Mouse (Mus musculus) olfactory bulb, adult 2 months (tissue): Measurements from ENCODE around the gene Tldc2.

Experiments used
- CTCF ChIP-seq: fragments of 200-500 bp; IDR thresholded peaks from 2 replicates; pipeline ENCODE4 v1.5.1; 2012; ENCODE audit warnings: low read depth, mild to moderate bottlenecking, low read length, moderate library complexity; ENCODE audit not compliant: insufficient read depth
- POLR2A ChIP-seq: fragments of 200-500 bp; IDR thresholded peaks from 2 replicates; pipeline ENCODE4 v1.6.1; 2012; ENCODE audit warnings: mild to moderate bottlenecking, low read depth, low read length, moderate library complexity; ENCODE audit not compliant: insufficient read depth

DNA sequence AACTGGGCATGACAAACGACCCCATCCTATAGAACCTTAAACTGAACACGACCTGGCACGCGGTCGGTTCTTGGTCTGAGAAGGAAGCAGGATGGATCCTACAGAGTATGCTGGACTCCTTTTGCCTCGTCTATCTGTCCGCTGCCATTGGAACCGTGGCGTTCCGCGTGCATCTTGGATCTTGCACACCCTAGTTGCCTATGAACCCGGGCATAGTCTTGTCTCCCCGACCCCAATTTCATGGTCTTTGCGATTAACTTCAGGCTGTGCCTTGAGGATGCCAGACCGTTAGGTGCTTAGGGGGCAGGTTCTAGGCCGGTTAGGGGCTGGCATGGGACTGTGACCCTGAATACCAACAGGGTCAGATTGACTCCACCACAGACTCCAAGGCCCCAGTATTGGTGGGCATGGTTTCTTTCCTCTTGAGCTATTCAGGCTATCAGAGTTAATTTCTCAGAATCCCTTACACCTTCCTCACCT, 7.1 kb upstream of the Tldc2 start:
- TF ChIP-seq CTCF, result no peak
- TF ChIP-seq POLR2A, result no peak; the same call in 1 of the 2 replicates
